Mouse (Mus musculus) granulocyte monocyte progenitor cell, adult 5-6 weeks (primary cell): ENCODE data around the gene Fam205a1. TPM values are rescaled to one million over a fixed set of nuclear protein-coding genes. Genes with fewer than 3 reads are reported as not detected.
"Not testable (repeated sequence)": the region's sequence is repeated elsewhere in the genome, so short reads cannot be mapped to it uniquely, and the experiment has no call there.

ENCODE experiments used
- ATAC-seq: replicated peaks from 2 replicates; pipeline ENCODE4 v1.8.0; 2016; ENCODE audit warnings: mild to moderate bottlenecking, moderate TSS enrichment, inconsistent platforms; ENCODE audit not compliant: poor library complexity, severe bottlenecking
- total RNA-seq, 2 experiments: library from RNA; stranded (forward) in 1 of 2; stranded (reverse) in 1 of 2; fragments of 200-712, 200-1000 nt in 1 of 2; fragments of >200 nt in 1 of 2; fragmentation: Nextera tagmentation in 1 of 2; gene quantifications; 2 replicates each; pipeline ENCODE4 v1.2.3; 2014 to 2017

The Fam205a1 gene
- total RNA-seq (2014; fragmentation: Nextera tagmentation), result not detected in 2 replicates
- total RNA-seq (2017), result not detected in 2 replicates

DNA sequence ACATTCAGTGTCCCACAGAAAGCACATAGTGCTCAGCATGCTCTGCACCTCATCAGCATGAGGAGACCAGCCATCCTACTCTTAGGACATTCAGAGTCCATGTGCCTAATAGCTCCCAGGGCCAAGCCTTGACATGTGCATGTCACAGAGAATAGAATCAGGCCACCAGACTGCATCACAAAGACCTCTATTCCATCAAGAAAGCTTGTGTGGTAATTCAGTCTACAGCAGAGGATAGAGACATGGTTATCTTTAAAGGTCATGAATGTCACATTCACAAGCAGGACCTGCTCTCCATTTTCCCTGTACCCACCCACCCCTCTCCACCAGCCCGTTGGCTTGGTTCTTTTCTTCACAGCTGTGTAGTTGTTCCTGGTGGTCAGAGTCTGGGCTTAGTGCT lies at the start of gene Fam205a1:
TSS of gene Fam205a1 (minus strand) at position 101 of the 400 bp plus-strand sequence.
- ATAC-seq, result not testable (repeated sequence)

DNA sequence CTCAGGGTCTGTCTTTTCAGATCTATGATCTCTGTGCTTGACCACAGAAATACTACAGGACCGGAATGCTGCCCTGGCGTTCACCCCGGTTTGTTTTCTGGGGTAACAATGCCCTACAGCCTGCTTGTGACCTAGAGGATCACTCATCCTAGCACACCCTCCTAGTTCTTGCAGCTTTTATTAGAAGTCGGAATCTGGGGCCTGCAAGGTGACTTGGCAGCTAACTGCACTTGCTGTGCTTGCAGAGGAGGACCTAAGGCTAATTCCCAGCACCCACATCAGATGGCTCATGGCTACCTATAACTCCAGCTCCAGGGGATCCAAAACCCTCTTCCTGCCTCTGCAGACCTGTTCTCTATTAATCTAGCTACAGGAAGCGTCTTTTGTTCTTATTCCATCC lies 49.0 kb upstream of the Fam205a1 start:
- no peak for ATAC-seq

DNA sequence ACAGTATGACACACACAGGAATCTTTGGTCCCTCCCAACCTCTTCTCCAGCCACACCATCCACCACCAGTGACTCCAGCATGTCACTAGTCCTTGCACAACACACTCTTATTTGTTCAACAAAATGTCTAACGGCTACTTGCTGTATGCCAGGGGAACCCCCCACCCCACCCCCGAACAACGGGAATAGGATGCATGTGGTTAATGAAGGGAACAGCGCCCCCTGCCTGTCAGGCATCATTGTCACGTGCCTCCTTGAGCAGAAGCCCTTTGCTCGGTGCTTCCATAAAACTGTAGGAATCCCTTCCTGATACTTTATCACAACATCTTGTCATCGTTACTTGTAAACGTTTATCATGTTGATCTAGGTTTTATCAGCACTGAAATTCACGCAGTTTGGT lies 48.5 kb upstream of the Fam205a1 start:
- peak; percentile 93 for ATAC-seq

DNA sequence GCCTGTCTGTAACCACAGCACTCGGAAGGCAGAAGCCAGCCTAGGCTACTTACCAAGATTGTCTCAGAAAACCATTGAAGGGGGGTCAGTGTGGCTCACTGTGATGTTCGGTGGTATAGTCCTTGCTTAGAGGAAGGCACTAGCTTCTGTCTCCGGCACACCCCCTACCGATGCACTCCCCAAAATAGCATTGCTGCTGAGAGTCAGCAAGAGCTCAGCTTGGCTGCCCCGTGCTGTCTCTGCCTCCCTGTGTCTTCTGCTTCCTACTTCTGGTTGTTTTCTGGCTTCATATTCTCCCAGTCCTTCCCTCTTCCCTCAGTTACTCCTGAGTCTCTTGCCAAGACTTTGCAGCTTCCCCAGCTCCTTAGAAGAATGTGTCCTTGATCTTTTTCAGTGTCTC lies 47.2 kb upstream of the Fam205a1 start:
- no peak for ATAC-seq

DNA sequence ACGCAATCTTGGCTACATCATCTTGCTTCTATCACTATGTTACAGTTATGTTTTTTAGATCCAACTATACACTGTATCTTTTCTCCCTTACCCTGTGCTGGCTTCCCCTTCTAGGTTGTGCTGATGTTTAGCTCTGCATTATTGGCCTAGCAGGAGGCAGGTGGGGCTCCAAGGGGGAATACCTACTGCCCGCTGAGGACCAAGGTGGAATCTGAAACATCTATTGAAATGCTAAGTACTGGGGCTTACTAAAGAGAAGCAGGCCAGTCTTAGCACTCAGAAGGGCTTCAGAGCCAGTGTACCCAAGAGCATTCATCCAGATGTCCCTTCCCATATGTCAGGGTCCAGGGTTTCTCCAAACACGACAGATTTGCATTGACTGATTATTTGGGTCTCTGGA lies 45.2 kb upstream of the Fam205a1 start:
- no peak for ATAC-seq

DNA sequence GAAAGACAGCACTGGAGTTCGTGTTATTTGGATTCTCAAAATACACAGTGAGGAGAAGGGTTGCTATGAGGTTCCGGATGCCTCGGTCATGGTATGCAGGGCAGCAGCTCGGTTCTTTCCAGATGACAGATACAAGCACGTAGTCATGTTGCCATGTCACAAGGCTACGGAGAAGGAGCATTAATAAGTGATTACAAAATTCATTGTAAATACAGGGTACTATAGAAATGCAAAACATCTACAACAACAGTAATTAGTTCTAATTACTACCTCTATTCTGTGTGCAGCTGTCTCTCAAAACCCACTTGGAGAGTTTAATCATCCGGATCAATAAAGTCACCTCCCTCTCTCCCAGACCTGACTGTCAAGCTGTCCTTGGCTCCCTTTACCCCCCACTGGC lies 41.4 kb upstream of the Fam205a1 start:
- no peak for ATAC-seq

DNA sequence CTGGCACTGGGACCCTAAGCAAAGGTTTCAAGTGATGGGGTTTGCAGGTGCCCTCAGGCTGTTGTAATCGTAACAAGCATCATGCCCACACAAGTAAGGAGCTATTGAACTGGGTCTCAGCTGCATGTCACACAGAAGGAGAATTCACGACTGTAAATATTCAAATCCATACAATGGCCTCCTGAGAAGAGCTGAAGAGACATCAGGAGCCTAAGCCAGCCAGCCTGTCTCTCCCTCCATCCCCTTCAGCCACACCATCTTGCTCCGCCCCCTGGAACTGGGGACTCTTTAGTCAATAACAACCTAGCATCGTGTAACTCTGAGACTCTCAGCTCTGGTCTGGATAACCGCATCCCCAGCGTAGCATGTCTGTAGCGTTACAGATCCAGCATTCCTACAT lies 37.5 kb upstream of the Fam205a1 start:
- ATAC-seq, result no peak

DNA sequence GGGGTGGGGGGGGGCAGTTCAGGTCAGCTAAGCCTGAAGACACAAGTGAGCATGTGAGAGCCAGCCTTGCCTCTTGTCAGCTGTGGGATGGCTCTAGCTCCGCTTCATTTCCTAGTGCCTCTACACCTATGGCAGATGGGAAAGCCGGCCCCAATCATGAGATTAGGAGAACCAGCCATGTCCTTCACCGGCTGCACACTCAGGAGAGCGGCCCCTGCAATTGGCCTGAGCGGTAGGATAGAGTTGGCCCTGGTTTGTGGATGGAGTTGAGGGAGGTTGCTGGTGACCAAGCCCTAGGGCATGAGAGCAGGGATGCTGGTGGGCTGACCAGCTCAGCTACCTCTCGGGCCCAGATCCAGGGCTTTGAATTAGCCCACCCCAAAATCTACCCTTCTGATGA lies 35.1 kb upstream of the Fam205a1 start:
- no peak for ATAC-seq

DNA sequence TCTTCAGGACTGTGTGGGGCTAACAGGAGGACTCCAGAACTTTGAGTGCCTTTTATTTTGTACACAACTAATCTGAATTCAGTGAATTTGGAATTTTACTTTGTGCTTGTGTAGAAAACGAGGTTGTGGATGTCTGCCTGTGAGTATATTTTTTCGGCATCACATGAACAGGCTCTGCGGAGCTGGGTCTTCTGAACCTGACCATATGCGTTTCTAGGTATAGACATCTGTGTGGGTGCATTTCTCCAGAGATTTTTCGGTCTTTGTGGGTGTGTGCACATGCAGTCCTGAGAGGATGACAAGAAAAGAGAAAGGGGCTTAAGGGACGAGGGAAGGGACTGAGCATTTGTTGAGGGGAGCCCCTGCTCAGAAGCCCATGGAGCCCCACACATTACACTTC lies 33.2 kb upstream of the Fam205a1 start:
- no peak for ATAC-seq

DNA sequence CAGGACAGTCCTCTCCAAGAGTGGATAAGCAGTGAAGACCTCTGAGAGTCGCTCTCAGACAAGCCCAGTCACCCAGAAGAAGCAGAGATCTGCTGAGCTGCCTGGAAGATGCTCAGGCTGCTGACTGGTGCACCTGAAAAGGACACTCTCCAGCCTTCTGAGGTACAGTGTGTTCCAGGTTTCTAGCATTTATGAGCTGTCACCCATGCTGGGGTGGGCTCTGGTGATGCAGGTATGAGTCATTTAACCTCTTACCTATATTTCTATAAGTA lies 26.9 kb upstream of the Fam205a1 start:
- ATAC-seq, result no peak

DNA sequence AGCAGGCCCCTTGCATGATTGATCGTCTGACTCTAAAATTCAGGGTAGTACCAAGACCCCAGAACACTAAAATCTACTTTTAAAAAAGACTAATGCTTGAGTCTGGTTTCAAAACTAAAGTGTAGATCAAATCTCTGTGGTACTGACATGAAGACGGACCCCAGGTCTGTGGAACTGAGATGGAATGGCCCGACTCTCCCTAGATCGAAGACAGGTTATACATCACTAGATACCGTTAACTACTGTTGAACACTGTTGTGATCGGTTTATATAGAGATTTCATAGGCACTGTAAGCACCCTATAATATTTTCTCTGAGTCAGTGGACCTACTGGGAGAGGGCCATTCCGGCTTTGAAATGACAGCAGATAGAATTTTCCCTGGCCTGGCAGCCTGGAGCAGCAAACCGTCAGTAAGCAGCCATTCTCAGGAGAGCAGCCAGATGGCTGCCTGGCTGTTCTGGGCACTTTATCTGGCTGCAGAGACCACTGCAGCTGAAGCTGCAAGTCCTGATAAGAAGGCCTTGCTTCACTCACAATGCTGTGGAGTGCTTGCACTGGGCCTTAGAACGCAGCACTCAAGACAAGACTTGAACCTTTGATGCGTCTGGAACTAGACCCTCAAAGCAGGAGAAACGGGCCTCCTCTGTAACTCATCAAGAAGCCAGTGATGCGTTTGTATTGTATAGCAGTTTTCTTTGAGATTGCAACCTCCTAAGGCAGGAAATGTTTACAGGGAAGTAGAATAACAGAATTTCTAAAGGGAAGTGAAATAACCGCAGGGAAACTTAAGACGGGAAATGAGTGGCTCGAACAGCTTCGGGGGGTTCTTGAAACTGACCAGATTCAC lies 26.4 kb upstream of the Fam205a1 start:
- peak; percentile 82 for ATAC-seq

DNA sequence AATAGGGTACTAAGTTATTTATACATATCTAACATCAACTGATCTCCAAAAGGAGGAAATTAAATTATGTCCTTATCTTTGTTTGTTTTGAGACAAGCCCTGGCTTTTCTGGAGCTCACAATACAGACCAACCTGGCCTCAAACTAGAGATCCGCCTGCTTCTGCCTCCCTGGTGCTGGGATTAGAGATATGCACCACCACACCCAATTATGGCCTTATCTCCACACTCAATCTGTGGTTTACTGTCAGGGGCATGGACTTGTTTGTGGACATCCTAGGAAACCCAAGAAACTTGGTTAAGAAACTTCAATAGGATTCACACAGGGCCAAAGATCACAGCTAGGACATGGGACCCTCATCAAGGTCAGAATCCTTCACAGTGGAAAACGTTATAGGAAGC lies 24.0 kb upstream of the Fam205a1 start:
- no peak for ATAC-seq

DNA sequence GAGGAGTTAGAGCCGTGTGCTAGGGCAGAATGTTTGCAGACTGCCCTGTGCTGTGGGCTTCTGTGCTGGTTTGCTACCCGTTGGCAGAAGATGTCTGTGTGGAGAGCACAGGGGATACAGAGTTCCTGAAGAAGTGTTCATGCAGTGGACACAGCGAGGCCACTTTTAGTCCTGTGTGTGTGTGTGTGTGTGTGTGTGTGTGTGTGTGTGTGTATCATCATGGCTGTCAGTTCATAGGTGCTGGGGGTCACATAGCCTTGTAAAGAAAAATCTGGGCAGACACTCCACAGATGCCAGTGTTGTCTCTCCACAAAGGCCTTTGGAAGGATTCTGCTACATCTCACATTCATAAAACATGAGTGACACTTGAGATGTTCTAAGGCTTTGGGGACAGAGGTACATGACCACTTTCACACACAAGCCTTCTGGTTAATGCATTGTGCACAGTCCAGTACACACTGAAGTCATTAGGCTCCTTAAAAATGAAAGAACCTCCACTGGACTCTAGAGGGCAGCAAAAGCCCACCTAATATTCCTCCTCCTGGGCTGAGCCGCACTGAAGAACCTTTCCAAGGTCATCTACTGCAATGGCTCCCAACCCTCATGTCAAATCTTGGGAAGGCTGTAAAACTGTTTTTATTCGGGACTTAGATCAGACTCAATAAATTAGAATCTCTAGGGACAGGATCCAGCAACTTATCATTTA lies 23.1 kb upstream of the Fam205a1 start:
- peak; percentile 86 for ATAC-seq

DNA sequence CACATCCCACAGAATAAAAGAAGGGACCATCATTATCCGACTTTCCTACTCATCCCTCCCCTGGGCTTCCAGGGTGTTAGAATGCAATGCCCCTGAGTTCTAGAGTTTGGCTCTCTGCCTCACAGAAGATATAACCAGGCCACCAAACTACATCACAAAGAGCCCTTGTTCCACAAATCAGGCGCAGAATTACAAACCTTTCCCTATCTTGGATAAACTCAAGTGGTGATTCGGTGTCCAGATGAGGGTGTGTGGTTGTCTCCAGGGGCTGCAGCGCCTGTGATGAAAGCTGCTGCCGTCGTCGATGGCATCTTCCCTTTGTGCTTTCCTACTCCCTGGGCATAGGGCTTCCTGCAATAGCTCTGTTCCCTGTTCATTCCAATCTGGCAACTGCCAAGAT lies 20.4 kb upstream of the Fam205a1 start, which contains the start of gene Fam205c:
TSS of gene Fam205c (minus strand) at position 101 of the 400 bp plus-strand sequence.
- no peak for ATAC-seq

DNA sequence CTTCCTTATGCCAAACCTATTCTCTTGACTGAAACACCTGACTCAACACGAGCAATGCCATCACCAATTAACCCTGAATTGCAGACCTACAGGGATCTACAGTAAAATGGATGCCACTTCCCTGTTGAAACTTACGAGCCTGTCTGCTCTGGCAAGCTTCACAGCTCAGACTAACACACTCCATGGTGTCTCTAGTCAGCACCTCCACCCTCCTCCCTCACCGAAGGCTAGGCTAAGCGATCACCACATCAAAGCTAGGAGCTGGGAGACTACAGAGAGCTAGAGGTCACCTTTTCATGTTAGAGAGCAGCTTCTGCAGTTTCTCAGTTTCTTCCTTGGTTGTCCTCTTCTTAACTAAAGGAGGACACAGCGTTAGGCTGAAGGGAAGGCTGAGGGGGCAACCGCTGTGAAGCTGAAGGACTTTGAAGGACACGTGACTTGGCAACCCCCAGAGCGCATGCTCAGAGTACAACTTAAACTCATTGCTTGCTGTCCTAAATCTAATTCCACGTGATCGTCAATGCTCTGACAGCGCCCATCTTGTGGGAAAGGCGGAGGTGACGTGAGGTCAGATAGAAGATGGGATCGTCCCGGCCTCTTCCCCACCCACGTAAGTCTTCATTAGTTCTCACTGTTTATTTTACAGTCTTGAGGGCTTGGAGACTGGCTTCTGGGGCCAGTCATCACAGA lies 19.2 kb upstream of the Fam205a1 start:
- ATAC-seq, result no peak

DNA sequence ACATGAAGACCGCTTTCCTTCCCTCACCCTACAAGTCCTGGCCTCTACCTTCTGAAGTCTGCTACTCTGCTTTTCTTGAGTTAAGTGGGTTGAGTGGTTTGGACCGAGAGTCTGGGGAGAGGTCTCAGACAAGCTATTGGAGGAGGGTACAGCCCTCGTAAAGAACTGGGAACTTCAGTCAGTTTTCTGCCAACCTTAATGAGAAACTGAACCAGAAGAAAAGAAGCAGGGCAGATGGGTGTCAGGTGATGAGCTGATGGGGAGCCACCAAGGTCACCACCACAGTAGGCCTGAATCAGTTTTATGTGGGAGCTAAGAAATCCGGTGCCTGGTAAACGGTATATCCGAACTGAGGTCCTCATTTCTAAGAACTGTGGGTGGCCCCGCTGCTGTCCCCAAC lies 18.5 kb upstream of the Fam205a1 start:
- no peak for ATAC-seq

DNA sequence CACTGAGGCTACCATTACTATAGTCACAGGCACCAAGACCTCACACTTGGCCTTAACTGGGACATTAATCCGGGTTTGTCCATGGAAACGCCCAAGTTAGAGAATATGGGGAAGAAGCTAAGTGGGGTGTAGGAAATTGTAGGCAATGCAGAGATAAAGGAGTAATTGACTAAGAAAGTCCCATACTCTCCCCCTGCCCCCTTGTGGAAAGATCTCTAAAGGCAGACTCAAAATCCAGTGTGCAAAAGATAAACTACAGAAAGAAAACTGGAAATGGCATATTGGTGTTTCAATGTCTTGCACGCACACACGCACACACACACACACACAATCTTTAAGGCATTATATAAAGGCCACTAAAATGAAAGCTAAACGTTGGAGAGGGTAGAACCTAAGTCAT lies 17.1 kb upstream of the Fam205a1 start:
- no peak for ATAC-seq

DNA sequence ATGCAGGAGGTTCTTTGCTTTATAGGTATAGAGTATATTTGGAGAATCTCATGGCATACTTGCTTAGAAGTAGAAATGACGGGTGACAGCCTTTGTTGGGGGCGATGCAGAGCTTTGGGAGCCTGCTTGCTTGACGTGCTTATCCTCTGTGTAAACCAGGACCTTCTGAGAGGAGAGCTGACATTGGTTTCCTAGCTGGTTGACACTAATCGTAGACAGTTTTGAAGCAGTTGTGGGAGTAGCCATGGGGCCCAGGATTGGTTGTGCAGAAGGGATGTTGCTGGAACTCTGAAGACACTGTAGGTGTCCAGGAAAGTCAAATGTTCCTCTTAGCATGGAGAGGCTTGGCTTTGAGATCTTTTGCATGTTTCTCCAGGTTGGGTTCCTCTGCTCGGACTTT lies 14.5 kb upstream of the Fam205a1 start:
- no peak for ATAC-seq

DNA sequence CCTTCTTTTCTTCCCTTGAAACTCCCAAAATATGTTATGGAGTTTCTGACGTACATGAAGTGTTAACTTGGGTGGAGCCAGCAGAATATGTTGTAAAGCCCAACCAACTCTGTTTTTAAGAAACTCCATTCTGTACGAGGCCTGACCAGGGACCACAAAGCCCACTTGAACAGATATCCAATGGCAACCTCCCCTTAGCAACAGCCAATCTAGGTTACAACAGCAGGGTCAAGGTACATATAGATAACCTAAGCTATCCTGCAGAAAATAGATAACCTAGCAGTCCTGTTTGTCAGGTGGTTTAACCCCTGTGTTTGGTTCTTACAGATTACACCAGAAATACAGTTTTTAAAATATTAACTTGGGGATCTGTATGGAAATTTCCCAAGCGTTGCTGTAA lies 13.7 kb upstream of the Fam205a1 start:
- no peak for ATAC-seq

DNA sequence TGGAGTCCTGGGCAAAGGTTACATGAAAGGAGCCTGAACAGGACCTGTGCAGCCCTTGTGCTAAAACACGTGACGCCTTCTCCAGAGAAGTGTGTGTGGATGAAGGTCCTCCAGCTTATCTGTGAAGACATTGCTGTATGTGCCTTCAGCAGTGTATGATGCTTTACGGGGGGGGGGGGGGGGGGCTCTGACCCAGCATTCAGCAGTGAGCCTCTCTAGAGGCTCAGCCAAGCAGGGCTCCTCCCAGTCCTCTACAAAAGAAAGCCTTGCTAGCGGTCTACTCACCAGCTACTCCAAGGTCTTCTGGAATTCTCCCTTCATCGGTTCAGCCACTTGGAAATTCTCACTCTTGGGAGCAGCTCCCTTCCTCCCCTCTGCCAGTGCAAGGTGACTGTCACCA lies 9.8 kb upstream of the Fam205a1 start:
- ATAC-seq, result not testable (repeated sequence)

DNA sequence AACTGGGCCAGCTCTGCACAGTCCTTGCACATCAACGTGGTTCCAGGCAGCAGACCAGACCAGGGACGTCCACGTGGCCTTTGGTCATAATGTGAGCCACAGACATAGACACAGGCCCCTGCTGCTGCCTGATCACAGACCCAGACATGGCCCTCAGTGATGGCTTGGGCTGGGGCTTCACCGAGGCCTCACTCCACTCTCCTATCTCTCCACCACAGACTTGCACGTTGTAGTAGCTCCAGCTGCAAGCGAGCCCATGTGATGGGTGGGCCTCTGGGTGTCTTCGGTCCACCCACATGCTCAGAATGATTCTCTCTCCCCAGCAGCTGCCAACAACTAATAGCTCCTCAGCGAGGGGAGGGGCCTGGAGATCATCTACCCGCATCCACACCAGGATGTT lies 6.8 kb upstream of the Fam205a1 start:
- ATAC-seq, result not testable (repeated sequence)
